Mouse (Mus musculus) bone marrow, adult 2 months (tissue): ENCODE results near the gene Trpm7.

Experiments used
- CTCF ChIP-seq: fragments of 200-500 bp; IDR thresholded peaks from 2 replicates; pipeline ENCODE4 v1.5.1; 2011; ENCODE audit warnings: low read length, control low read depth; ENCODE audit not compliant: control insufficient read depth, insufficient read depth
- POLR2A ChIP-seq: fragments of 200-500 bp; IDR thresholded peaks from 2 replicates; pipeline ENCODE4 v1.6.1; 2011; ENCODE audit warnings: low read depth, mild to moderate bottlenecking, control low read depth, low read length, borderline replicate concordance; ENCODE audit not compliant: control insufficient read depth

- TF ChIP-seq POLR2A: no peak
- no peak for TF ChIP-seq CTCF
These were observed 16.3 kb upstream of the Trpm7 start for GRCm38 (mm10) chr2:126892316-126892715.
